Mouse (Mus musculus) thymus, postnatal 14 days (tissue): ENCODE measurements at regions not wholly inside any gene's neighbourhood (a gene's known extent, or its start where the extent isn't known, plus 50 kb on each side); places are given as distances from the start of the nearest gene placed in this dataset.
A peak's percentile ranks its signal among the peaks of the same experiment; 100 is the strongest.

Source experiments
- DNase-seq: peaks from one replicate; pipeline ENCODE4 v3.0.0; 2021

GRCm38 (mm10) chr4:53217608-53218290, 58.1 kb upstream of the Abca1 start:
- peak; percentile 86 for DNase-seq

- no peak for DNase-seq
Measured at GRCm38 (mm10) chr4:53212541-53212940, 52.8 kb upstream of the Abca1 start.

GRCm38 (mm10) chr4:53210685-53211084, 51.0 kb upstream of the Abca1 start:
- no peak for DNase-seq
